Mouse (Mus musculus) heart, postnatal 14 days (tissue): ENCODE data around the gene Isy1. TPM values are rescaled to one million over a fixed set of nuclear protein-coding genes. Genes with fewer than 3 reads are reported as not detected.

Source experiments
- DNase-seq, 2 experiments: peaks; one replicate each; pipeline ENCODE4 v3.0.0; 2021 to 2022
- intact Hi-C: fragments of 180-260 bp; cut with DNase I; formaldehyde crosslinking; loops from one replicate; pipeline ENCODE4 v1.15.1; 2025
- total RNA-seq, 2 experiments: library from RNA; stranded (reverse); gene quantifications; 2 replicates each; pipeline ENCODE4 v1.2.3; 2021

Isy1 gene
- total RNA-seq, 2 experiments from 2014 or later = 17.8 TPM

DNA sequence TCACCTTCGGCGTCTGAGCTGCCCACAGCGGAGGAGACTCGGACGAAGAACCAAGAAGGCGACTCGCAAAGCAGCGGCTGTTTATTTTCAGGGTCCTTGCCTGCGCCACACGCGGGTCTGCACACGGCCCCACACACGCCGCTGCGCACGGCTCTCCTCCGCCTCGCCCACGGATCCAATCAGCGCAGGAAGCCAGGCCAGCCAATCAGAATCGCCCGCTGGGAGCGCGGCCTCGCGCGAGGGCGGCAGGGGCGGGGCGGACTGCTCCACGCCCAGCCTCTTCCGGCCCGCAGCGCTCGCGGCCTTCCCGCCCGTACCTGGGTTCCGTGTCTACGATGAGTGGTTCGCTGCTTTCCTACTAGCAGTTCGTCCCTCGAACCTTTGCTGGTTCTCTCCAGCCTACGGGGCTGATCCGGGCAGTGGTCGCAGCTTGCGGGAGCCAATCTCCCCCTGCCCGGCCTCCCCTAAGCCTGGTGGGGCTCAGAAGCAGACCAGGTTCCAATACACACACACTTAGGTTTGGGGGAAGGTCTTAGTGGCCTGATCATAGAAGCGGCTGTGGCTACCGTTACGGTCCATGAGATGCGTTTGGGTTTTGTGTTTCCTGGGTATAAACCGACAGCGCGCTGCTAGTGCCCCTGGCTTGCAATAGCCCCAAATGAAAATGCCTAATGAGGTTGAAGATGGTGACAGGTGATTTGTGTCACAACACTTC, 12.5 kb upstream of the Isy1 start, which contains the start of gene Cnbp:
TSS of gene Cnbp (minus strand) at position 207 of the 715 bp plus-strand sequence.
- intact Hi-C loops = loop anchor here (2.0 kb wide), 1 partner anchor 36 kb away; the partner anchor contains the start of gene Copg1
- peak; percentile 98 to 99 for DNase-seq

DNA sequence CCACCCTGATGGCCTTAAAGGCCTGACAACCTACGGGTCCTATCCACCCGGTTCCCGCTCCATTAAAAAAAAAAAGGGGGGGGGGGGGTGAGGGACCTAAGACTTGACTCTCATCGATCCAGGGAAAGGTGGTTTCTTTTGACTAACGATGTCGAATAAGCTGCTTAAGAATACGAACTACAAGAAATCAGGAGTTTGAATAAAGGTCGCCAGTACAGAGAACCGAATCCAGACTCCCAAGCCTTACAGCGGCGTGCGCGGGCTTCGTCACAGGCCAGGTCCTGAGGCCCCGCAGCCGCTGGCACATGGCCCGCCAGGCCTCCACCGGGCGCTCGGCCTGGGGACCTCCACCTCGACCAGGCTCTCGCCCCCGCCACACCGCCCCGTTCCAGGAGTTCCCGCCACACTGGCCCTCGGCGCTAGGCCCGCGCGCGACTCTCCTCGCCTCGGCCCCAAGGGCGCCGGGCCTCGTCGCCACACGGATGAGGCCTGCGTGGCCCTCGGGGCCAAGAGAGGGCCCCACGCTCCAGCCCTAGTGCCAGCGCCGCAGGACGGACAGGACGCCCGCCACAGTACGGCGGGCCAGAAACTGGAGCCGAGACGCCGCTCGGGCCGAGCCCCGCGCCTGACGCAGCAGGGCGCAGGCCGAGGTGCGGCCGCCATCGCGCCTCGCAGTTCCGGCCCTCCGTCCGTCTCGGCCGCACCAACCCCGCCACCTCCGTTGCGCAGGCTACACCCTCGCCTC, 11.7 kb upstream of the Isy1 start:
- DNase-seq = peak; percentile 72 to 73
- intact Hi-C loops = loop anchor here (2.0 kb wide), 1 partner anchor 36 kb away; the partner anchor contains the start of gene Copg1

DNA sequence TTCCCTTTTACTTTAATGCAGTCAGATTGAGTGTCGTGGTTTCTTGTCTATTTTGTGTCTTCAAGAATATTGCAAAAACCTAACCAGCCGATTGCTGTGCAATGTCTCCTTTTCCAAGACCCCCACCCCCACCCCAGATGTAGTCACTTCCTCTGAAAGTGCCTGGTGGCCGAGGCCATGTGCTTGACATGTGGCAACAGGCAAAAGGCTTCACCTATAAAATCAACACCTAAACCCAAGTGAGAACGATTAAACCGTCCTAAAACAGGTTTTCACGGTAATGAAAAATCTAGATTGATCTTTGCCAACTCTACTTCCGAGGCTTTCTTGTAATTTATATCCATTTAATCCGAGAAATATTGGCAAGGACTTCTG, 11.2 kb upstream of the Isy1 start:
- DNase-seq = no peak
- intact Hi-C loops = loop anchor here (2.0 kb wide), 1 partner anchor 37 kb away; the partner anchor contains the start of gene Copg1

DNA sequence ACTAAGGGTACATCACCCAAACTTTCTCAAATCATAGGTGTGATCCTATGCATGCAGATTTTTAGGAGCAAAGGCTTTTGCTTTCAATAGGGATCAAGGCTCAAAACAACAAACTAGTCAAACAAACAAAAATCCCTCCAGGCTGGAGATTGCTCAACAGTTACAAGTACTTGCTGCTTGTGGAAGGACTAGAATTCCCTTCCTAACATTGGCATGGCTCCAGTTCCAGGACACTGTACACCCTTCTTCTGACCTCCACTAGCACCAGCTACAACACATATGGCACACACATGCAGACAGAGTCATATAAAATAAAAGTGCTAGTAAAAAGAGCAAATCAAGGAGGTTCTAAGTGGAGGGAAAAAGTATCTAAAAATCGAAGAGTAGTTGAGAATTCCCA, 8.2 kb upstream of the Isy1 start:
- no peak for DNase-seq
- intact Hi-C loops = no loop called here

DNA sequence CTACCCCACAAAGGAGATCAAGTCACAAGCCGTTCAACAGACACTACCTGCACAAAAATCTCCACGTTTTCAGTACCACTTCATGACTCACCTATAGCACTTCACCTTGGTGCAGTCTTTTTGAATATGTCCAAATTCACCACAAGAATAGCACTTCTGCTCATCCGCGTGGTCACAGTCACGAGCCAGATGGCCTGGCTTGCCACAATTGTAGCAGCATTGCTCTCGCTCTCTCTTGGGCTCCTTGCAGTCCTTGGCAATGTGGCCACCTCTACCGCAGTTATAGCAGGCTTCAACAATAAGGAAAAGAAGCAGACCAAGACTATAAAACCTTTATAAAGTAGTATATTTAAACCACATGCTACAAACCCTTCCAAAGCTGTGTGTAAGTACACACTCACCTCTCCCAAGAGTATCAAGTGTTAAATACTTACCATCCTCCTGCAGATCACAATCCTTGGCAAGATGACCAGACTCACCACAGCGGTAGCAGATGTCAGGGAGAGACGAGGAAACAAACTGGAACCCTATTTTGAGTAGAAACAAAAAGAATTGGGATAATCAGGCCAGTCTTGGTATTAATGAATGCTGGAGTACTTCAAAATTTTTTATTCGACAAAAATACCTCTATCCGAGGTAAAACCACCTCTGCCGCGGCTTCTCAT, 6.6 kb upstream of the Isy1 start:
- no peak for DNase-seq
- intact Hi-C loops = no loop called here

DNA sequence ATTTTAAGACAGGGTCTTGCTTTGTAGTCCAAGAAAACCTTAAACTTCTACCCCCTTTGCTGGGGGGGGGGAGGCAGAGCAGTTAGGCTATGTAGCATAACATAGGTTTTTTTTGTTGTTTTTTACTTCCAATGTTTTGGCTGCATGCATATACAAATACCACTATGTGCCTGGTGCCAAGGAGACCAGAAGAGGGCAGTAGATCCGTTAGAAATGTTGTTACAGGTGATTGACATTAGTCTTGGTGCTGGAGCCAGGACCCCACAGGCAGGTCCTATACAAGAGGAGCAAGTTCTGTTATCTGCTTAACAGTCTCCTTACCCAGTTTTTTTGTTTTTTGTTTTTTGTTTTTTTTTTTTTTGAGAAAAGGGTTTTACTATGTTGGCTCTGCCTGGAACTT, 3.7 kb upstream of the Isy1 start:
- intact Hi-C loops = no loop called here
- DNase-seq = no peak

DNA sequence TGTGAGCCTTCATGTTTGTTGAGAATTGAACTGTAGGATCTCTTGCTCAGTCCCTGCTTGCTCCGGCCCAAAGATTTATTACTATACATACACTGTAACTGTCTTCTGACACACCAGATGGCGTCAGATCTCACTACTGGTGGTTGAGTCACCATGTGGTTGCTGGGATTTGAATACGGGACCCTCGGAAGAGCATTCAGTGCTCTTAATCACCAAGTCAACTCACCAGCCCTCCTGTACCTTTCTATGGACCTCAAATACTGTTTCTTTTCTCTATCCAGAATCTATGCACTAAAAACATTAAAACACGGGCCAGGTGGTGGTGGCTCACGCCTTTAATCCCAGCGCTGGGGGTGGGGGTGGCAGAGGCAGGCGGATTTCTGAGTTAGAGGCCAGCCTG, 3.0 kb upstream of the Isy1 start:
- intact Hi-C loops = no loop called here
- DNase-seq = no peak

DNA sequence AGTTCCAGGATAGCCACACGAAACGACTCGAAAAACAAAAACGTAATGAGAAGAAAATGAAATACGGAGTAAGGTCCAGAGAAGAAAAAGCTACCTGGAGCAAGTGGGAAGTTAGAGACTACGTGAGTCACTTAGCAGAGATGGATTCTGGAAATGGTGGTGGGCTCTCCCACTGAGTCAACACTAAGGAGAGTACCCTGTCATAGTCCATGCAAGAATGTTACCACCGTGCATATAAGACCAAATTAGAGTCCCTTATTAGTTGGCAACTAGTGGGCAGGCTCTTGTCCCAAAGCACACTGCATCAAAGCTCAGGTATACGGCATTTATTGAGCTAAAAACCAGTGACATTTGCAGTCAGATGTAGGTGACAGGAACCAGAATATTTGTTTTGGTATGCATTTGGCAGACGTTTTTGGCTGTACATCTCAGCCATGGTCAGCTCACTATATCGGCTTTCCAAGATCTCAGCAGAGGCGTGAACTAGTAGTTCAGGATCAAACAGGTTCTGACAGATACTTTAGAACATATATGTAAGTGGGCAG, 1.3 kb upstream of the Isy1 start:
- no peak for DNase-seq
- intact Hi-C loops = no loop called here

DNA sequence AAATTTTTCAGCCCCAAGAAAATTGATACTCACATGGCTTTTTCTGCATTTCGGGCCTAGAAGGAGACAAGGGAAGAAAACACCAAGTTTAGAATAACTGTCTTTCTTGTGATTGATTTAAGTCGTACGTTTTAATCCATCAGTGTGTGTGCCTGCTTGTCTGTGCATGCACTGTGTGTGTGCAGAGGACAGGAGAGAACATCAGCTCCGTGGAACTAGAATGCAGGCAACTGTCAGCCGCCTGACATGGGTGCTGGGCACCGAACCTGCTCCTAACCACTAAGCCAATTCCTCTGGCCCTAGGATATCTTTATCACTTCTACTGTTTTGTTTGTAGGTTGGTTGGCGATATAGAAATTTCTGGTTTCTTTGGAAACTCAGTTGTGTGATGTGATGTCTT, 2.9 kb downstream of the Isy1 start, which contains the start of gene Gm45140:
TSS of gene Gm45140 (minus strand) at position 101 of the 400 bp plus-strand sequence.
- no peak for DNase-seq
- intact Hi-C loops = no loop called here

DNA sequence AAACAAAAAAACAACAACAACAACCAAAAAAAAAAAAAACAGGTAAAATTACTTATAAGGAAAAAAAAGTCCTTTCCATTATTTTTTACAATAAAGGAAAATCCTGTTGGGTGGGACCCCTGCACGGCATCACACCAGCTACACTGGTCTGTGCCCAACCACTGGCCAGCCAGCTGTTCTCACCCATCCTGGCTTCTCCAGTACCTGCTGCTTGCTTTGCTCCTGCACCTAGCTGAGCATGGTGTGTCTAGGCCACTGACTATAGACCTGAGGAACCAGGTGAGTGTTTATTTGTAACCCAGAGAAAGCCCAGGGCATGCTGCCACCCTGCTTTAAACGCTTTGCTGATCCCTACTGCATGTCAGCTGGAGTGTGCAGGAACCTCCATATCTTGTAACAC, 18.2 kb downstream of the Isy1 start:
- intact Hi-C loops = no loop called here
- no peak for DNase-seq

DNA sequence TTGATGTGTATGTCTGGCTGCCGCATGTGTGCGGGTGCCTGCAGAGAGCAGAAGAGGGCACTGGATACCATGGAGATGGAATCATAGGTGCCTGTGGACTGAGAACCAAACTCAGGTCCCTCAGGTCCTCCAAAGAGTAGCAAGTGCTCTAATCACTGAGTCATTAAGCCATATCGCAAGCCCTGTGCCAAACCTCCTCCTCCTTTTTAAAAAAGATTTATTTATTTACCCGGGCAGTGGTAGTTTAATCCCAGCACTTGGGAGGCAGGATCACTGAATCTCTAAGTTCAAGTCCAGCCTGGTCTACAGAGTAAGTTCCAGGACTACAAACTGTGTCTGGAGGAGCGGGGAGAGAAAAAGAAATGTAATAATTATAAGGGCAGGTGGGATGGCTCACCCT, 24.1 kb downstream of the Isy1 start:
- intact Hi-C loops = loop anchor here (5.0 kb wide), 1 partner anchor 52 kb away; no protein-coding TSS in a partner anchor
- no peak for DNase-seq

DNA sequence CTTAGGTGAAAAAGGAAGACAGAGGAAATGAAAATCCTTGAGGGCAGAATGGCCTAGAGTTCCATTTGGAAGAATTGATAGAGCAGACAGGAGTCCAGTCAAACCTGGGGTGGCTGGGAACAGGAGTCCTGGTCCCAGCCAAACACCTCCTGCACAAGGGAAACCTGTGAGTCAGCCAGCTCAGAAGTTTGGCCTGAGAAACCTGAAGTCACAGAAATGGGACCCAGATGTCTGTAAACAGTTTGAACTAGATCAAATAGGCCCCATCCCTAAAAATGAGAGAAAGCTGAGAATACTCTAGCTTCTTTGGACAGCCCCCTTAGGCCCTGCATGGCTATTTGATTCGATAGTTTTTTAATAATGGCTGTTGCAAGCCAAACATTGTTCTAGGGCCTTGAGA, 25.9 kb downstream of the Isy1 start:
- intact Hi-C loops = loop anchor here (5.0 kb wide), 1 partner anchor 50 kb away; no protein-coding TSS in a partner anchor
- DNase-seq = no peak

DNA sequence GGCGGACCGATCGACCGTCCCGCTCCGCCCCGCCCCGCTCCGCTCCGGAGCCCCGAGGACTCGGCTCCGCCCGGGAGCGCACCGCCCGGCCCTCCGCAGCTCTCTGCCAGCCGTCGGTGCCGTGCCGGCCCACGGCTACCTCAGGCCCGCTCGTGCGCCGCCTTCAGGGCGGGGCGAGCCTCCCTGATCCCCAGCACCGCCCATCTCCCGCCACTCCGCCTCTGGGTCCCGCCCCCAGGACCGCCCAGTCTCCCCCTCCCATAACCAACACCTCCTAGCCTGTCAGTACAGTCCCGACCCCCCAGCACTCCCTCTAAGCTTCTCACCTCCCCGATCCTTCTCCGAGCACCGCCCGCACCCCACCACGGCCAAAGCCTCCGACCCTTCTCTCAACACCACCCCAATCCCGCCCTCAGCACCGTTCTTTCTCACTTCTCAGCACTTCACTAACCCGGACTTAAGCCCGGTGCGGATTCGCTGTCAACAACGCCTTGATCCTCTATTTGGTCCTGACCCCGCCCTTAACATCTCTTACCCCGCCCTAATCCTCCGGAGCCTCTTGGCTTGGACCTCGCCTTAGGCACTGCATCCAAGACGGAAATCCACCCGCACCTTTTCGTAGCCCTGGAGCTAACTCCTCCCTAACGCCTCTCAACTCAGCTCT, 26.8 kb downstream of the Isy1 start, which contains the start of gene Rab43:
TSS of gene Rab43 (minus strand) at position 490 of the 664 bp plus-strand sequence.
- DNase-seq = peak; percentile 95 to 96
- intact Hi-C loops = loop anchor here (5.0 kb wide), 1 partner anchor 50 kb away; no protein-coding TSS in a partner anchor

DNA sequence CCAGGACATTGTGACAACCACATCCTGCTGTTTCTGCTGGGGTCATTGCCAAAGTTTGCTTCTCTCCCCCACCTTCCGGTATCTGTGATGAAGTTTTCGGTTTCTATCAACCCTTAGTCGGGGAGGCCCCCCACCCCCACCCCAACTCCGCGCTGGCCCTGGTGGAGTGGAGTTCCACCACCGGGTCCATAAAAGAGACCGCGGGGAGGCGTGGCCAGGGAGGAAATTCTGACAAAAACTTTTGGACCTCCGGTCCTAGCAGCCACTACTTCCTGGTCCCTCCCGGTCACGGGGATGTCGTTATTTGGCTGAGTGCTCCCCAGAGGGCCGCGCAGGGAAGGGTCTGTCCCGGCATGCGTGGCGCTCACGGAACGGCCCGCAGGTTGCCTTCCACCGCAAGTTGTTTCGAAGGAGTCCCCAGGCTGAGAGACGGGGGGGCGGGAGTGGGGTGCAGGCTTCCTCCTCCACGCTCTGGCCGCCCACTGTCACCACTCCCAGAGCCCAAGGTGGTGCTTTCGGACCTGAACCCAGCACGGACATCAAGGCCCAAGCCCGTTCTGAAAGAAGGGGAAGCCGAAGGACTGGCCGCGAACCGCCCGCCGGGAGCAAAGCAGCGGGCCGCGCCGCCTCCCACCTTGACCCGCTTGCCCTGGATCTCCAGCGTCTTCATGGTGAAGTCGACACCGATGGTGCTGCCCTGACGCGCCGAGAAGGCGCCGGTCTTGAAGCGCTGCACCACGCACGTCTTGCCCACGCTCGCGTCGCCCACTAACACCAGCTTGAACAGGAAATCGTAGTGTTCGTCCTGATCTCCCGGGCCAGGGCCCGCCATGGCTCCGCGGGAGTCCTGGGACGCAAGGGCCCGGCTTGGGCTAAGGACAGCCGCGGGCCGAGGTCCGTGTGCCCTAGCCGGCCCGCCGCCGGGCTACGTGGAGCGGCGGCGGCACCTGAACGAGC, 27.6 kb downstream of the Isy1 start:
- intact Hi-C loops = loop anchor here (5.0 kb wide), 1 partner anchor 49 kb away; no protein-coding TSS in a partner anchor
- peak; percentile 71 to 73 for DNase-seq

DNA sequence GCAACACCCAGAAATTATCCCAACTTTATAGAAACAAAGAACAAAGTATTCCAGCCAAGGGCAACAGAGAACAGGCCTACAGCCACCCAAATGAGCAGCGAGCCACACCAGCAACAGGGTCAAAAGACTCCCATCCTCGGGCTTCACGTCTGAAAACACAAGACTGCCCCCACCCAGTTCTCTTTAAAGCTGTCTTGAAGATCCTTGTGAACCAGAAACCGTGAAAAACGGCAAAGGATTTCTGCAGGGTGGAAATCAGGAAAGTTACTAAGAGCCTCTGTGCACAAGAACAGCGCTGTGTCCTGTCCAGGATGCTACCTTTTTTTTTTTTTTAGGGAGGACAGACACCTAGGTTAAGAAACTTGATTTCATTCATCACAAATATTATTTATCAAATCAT, 28.3 kb downstream of the Isy1 start:
- intact Hi-C loops = loop anchor here (5.0 kb wide), 1 partner anchor 48 kb away; no protein-coding TSS in a partner anchor
- DNase-seq = no peak

DNA sequence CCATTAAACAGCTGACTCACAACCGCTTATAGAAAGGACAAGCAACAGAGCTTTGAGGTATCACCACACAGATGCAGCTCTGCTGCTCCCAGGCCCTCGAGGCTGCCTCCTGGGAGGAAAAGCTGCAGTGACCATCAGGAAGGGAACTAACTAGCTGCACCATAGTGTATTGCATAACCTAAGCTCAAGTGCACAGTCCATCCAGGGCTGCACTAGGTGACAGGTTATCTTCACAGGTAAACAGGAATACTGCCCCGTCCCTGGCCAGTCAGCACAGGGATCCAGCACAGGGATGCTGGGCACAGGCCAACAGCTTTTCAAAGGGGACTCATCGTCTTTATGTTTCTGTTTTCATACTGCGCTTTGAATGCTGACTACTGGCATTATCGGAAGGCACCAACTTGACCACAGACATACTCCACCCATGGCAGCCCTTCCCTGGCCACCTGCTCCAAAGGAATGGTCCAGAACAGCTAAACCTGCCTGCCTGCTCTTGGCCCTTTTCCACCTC, 28.9 kb downstream of the Isy1 start:
- intact Hi-C loops = loop anchor here (5.0 kb wide), 1 partner anchor 47 kb away; no protein-coding TSS in a partner anchor
- no peak for DNase-seq

DNA sequence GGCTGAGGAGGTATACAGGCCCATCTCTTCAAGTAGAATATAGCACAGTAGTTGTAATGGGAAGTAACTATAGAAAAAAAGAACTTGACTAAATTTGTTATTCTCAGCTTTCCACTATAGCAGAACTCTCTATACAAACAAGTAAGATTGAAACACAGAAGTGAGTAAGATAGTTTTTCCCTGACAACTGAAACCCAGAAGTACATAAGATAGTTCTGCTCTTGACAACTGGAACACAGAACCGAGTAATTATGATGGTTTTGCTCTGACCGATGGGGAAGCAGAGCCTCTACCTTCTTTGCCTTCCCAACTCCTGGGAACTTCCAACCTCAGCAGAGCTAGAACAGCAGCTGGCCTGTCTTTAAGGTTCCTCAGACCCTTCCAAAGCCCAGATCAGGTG, 29.5 kb downstream of the Isy1 start:
- DNase-seq = no peak
- intact Hi-C loops = no loop called here

DNA sequence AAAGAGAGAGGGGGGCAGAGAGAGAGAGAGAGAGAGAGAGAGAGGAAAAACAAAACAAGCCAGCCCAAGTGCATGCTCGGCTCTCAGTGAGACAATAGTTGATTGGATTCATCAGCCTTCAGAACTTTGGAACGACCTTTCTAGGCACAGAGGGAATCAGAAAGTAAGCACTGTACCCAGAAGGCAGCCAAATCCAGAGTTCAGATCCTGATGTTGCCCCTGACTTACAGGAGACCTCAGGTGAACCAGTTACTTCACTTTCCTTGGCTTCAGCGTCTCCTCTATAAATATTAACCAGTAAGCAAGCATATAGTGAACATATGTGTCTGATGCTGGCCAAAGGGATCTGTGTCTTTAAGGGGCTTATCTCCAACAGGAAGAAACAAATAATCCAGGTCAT, 30.1 kb downstream of the Isy1 start:
- intact Hi-C loops = no loop called here
- DNase-seq = no peak
